Mouse (Mus musculus) T-helper 17 cell (primary cell): ENCODE results near the gene Hils1.

ENCODE experiments used
- in situ Hi-C, 2 experiments: fragments of 300-600 bp; cut with MboI, MseI; formaldehyde crosslinking; loops; 1 replicate in 1 of 2; 2 replicates in 1 of 2; pipeline ENCODE4 v1.15.1; 2025; ENCODE audit warnings: high pct_unique_total_duplicates in 2 of 2

Hils1 gene

DNA sequence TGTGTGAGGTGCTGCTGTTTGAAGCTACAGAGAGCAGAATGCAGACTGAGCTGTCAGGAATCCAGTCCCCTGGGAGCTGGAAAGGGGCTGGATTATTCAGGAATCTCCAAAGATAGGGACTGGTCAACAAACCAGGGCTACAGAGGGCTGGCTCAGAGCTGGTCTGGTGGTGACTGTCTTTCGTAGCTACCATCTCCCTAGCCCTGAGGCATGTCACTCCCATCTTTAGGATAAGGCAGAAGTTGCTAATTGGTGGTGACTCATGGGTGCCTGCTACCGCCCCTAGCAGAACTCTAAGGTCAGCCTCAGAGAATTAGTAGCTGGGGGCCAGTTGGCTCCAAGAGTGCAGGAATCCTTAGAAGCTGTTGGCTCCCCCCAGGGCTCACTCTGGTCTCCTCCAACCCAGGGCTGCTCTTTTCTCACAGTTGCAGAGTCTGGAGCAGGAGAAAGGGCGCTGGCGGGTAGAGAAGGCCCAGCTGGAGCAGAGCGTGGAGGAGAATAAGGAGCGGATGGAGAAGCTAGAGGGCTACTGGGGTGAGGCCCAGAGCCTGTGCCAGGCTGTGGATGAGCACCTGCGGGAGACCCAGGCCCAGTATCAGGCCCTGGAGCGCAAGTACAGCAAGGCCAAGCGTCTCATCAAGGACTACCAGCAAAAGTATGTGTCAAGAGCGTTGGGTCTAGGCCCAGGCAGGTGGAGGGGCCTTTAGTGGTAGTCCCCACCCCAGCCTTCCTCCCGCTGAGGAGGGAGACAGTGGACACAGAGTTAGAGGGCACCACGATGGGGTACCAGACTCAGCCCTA is 36.9 kb downstream of the Hils1 start:
- in situ Hi-C loops: no loop called here

DNA sequence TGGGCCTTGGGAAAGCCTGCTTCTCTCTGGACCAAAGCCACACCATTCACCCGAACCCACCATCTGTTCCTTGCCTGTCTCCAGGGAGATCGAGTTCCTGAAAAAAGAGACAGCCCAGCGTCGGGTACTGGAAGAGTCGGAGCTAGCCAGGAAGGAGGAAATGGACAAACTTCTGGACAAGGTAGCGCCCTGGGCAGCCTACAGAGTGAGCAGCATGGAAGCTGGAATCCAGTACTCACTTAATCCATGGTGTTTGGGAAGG is 37.5 kb downstream of the Hils1 start:
- in situ Hi-C loops: no loop called here

DNA sequence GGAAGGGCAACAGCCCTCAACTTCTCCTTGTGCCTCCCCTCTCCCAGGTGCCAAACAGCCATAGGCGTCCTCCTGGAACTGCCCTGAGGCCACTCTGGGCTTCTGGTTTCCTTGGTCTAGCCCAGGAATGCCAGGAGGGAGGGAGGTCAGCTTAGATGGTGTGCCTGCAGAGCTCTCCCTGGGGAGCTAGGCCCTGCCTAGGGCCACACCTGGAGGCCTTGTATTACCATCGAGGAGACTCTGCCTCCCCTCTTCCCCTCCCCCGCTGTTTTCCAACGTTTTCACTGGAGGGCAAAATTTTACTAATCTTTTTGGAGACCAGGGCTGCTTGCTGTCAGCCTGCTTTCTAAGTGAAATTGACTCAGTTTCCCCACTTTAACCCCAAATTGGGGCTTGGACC is 38.6 kb downstream of the Hils1 start:
- in situ Hi-C loops: no loop called here

DNA sequence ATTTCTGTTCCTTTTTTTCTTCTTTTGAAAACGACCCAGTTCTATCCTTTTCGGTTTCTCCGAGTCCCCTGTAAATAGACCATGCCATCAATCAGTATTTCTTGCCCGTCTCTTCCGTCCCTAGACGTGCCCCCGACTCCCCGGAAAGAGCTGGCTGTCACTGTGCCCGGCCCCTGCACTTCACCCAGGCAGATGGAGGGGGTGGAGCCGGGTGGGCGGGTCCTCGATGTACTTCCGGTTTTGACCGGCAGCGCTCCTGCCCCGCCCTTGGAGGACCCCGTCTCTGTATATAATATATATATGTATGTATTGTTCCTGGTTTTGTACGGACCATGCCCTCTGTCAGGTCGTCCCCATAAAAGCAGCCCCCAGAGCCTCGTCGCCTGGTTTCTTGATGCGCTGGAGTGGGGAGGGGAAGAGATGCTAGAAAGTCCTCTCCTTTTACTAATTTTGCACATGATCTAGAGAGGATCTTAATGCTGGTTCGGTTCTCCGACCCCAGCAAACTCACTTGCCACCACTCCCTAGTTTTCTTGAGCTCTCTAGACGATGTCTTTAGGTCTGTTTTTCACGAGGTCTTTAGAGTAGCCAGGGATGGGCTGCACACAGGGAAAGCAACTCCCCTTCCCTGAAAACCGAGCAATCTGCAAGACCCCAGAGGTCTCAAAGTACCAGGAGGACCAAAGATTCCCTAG is 39.3 kb downstream of the Hils1 start:
- in situ Hi-C loops: no loop called here

DNA sequence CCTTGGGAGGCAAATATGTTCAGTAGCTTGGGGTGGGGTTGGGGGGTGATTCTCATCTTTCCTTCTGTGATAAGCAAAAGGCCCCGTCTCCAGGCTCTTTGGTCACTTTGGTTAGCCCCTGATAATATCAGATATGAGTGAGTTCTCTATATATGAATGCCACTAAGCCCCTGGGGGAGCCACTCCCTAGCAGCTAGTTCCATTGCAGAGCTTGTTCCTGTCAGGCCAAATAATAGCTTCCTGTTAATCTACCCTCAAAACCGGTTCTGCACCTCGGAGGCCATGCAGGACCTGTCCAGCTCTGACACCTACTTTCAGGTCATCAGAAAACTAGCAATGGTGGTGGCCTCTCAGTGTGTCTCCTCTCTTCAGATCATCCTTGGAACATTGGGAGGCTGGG is 40.0 kb downstream of the Hils1 start:
- in situ Hi-C loops: no loop called here

DNA sequence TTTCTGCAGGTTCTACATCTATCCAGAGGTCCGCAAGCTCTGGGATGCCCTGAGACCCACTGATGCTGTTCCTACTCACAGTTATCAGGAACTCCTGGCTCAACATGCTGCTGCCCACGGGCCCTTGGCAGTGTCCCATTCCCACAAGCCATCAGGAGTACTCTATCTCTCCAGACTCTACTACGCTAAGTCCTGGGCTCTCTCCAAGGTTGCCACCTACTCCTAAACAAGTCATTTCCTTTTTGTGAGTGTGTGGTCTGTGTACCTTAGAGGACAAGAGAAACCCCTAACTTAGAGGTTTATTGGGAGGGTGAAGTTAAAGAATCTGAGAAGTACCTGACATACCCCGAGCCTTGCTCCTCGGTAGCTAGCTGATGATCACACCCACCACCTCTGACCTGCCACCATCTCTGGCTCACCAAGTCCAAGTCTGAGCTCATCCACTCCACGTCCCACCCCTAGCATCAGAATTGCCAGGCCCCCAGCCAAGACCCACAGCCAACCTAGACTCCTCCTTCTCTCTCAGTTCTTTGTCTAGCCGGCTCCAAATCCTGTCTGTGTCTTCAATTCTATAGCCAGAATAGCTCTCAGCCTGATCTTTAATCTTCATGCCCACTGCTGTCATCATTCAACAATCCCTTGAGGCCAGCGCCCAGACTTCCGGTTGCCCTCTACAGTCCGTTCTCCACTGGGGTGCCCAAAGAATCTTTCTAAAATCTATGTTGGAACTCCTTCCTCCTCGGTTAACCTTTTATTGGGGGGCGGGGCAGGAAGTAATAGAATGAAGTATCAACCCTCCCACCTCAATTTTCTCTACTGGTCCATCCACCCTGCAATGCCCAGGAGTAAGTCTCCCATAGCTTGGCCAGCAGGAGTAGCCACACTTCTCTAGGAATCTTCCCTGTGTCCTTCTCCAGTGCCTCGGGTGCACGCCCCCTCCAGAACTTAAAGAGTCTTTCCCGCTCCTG is 41.6 kb downstream of the Hils1 start:
- in situ Hi-C loops: no loop called here

DNA sequence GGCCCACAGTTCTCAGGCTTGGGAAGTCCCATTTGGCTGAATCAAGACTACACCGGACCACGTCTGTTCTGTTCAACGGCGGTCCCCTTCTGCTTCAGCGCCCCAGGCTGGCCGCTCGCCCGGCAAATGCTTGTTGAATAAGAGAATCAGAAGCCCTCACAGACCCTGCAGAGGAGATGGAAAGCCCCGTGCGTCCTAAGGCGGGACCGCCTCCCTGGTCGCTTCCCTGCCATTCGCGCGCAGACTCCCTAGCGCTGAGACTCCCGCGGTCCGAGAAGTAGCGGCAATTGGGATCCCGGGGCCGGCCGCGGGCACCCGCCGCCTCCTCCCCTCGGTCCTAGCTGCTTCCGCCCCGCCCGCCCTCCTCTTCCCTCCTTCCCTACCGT is 42.2 kb downstream of the Hils1 start, which contains the start of gene Samd14:
Gene Samd14 (plus strand): TSS at position 251 of the 386 bp plus-strand sequence.
- in situ Hi-C loops: loop anchor here in 1 of 2 experiments (10.0 kb wide), 1 partner anchor 1075 kb away; no protein-coding TSS in a partner anchor

DNA sequence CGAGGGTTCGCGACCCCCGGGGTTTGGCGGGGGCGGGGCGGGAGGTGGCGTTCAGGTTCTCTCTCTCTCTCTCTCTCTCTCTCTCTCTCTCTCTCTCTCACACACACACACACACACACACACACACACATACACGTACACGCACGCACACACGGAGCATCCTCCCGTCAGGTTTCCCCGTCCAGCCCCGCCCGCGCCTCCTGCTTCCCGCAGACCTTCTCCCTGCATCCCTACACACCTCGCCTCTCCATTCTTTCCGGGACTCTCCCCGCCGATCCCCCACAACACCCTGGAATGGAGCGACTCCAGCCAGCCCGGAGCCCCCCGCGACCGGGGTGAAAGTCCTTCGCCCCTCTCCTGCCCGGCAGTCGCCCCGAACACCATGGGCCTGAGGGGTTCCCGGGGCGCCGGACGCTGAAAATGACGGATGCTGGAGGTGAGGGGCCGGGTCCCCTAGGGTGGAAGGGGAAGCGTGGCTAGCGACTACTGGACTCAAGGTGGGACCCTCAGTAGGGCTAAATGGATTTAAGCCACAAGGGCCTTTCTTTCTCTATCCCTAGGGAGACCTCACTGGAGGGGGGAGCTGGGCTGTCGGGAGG is 42.8 kb downstream of the Hils1 start:
- in situ Hi-C loops: loop anchor here in 1 of 2 experiments (10.0 kb wide), 1 partner anchor 1075 kb away; no protein-coding TSS in a partner anchor

DNA sequence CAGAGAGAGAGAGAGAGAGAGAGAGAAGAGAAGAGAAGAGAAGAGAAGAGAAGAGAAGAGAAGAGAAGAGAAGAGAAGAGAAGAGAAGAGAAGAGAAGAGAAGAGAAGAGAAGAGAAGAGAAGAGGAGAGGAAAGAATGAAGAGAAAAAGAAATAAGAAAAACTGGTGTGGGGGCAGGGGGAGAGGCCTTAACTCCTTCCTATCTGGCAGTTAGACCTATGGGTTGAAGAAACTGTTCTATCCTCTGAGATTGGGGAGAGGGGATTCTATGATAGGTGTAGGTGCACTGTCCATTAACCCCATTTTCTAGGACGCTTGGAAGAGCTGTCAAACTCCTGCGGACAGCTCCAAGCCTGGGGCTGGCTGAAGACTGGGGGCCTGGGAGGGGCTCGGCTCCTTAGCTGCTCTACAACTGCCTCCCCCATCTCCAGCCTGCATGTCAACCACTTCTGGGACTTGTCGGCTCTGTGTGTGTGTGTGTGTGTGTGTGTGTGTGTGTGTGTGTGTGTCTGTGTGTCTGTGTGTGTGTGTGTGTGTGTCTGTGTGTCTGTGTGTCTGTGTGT is 43.5 kb downstream of the Hils1 start:
- in situ Hi-C loops: loop anchor here in 1 of 2 experiments (10.0 kb wide), 1 partner anchor 1076 kb away; no protein-coding TSS in a partner anchor

DNA sequence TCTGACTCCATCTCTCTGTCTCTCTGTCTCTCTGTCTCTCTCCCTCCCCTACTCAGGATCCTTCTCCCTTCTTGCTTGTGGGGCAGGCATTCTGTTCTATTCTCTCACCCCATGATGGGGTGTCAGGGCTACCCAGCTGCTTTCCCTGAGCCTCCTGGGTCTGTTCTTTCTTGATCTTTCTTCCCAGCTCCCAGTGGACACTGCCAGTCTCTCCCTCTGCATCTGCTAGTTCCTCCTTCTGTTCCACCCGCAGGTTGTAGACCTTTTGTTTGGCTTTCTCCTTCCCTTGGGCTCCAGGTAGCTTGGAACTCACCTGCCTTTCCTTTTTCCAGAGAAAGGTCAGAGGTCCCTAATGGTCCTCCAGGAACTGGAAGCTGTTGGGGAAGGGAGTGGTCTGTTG is 44.0 kb downstream of the Hils1 start:
- in situ Hi-C loops: loop anchor here in 1 of 2 experiments (10.0 kb wide), 1 partner anchor 1077 kb away; no protein-coding TSS in a partner anchor

DNA sequence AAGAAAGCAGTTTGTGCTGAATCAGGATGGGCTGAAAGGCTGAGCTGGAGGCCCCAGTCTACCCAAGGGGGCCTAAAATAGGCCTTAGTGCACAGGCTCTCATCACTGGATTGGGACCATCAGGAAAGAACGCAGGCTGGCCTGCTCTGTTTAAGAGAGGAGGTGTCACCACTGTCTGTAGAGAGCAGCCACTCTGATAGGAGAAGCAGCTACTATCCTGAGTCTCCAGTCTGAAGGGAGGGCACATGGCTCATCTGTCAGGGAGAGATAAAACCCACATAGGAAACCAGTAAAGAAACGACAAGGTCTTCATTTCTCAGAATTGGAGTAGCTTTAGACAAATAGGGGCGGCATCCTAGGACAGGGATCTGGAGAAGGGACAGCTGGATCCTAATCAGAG is 44.7 kb downstream of the Hils1 start:
- in situ Hi-C loops: loop anchor here in 1 of 2 experiments (10.0 kb wide), 1 partner anchor 1077 kb away; no protein-coding TSS in a partner anchor

DNA sequence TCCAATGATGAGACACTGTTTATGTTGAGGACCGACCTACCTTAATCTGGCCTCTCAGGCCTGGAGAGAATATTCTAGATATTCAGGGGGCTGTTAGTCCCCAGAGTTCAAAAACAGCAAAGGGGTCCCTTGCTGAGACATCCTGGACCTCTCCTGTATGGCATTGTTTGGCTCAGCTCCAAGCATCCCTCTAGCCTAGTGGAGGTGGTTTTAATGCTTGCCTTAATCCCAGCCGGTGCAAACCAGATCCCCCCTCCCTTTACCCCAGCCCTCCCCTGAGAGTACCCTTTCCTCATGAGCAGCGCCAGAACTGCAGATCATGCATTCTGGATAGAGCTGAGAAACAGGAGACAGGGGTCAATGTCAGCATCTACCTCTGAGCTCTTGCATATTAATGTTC is 45.1 kb downstream of the Hils1 start:
- in situ Hi-C loops: loop anchor here in 1 of 2 experiments (10.0 kb wide), 1 partner anchor 1078 kb away; no protein-coding TSS in a partner anchor

DNA sequence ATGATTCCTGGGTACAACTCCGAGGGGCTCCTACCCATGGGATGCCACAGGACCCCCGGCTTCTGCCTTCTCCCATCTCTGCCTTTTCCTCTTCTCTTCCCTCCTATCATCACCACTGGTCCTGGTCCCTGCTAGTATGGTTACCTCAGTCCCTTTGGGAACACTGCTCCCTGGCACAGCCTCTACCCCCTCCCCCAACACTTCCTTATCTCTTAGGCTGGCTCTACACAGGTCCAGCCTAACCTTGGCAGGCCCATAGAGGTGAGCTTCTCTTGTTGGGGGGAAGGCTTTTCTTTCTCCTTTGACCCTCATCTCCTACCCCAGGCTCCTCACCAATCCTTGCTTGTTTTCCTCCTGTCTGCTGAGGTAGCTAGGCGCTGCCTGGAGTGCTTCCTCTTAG is 48.1 kb downstream of the Hils1 start:
- in situ Hi-C loops: loop anchor here in 1 of 2 experiments (10.0 kb wide), 1 partner anchor 1081 kb away; no protein-coding TSS in a partner anchor
